Mouse (Mus musculus) c-Kit-positive CD71-negative TER-119-negative erythroid progenitor cells, embryonic 14.5 days (primary cell): ENCODE measurements around the gene Podxl.
"Not testable (repeated sequence)": the region's sequence is repeated elsewhere in the genome, so short reads cannot be mapped to it uniquely, and the experiment has no call there.

Experiments used
- DNase-seq: peaks from one replicate; pipeline ENCODE4 v3.0.0-alpha.2; 2013; ENCODE audit warnings: low read depth

The Podxl gene

GRCm38 (mm10) chr6:31567200-31567599, 3.4 kb upstream of the Podxl start:
- no peak for DNase-seq

- DNase-seq: no peak
Observed at GRCm38 (mm10) chr6:31564901-31565391, 1.2 kb upstream of the Podxl start.

GRCm38 (mm10) chr6:31564182-31564531, 376 bp upstream of the Podxl start:
- DNase-seq: no peak

- DNase-seq: no peak
Observed at GRCm38 (mm10) chr6:31562371-31563080, 1.3 kb downstream of the Podxl start.

- not testable (repeated sequence) for DNase-seq
Observed at GRCm38 (mm10) chr6:31561948-31562347, 1.8 kb downstream of the Podxl start.

- DNase-seq: no peak
Observed at GRCm38 (mm10) chr6:31560138-31560959, 3.4 kb downstream of the Podxl start.

GRCm38 (mm10) chr6:31556460-31557100, 7.2 kb downstream of the Podxl start:
- DNase-seq: no peak

- DNase-seq: no peak
Observed at GRCm38 (mm10) chr6:31550876-31551532, 12.8 kb downstream of the Podxl start.

- DNase-seq: no peak
Observed at GRCm38 (mm10) chr6:31549361-31550051, 14.3 kb downstream of the Podxl start.

GRCm38 (mm10) chr6:31544318-31544717, 19.5 kb downstream of the Podxl start:
- no peak for DNase-seq

- DNase-seq: no peak
Observed at GRCm38 (mm10) chr6:31540018-31540417, 23.8 kb downstream of the Podxl start.

GRCm38 (mm10) chr6:31538112-31538511, 25.7 kb downstream of the Podxl start:
- DNase-seq: no peak

GRCm38 (mm10) chr6:31537193-31537592, 26.6 kb downstream of the Podxl start:
- DNase-seq: no peak

- no peak for DNase-seq
Observed at GRCm38 (mm10) chr6:31534705-31535104, 29.1 kb downstream of the Podxl start.

- no peak for DNase-seq
Observed at GRCm38 (mm10) chr6:31531880-31532279, 31.9 kb downstream of the Podxl start.

- no peak for DNase-seq
Observed at GRCm38 (mm10) chr6:31528339-31528738, 35.4 kb downstream of the Podxl start.

GRCm38 (mm10) chr6:31527897-31528296, 35.9 kb downstream of the Podxl start:
- DNase-seq: peak; percentile 55

- DNase-seq: no peak
Observed at GRCm38 (mm10) chr6:31526929-31527328, 36.9 kb downstream of the Podxl start.

GRCm38 (mm10) chr6:31525231-31525900, 38.4 kb downstream of the Podxl start:
- peak; percentile 57 for DNase-seq

GRCm38 (mm10) chr6:31524647-31525046, 39.1 kb downstream of the Podxl start:
- no peak for DNase-seq

- DNase-seq: no peak
Observed at GRCm38 (mm10) chr6:31524121-31524520, 39.7 kb downstream of the Podxl start.
